Mouse (Mus musculus) brain, embryonic 14.5 days (tissue): ENCODE data around the gene Cenpv.

Experiments
- CTCF ChIP-seq: fragments of 200-500 bp; IDR thresholded peaks from 2 replicates; pipeline ENCODE4 v1.5.1; 2012; ENCODE audit warnings: inconsistent platforms, mild to moderate bottlenecking, moderate library complexity, borderline replicate concordance; ENCODE audit not compliant: insufficient read depth, insufficient read length; ENCODE audit errors: extremely low read depth
- POLR2A ChIP-seq: fragments of 200-500 bp; IDR thresholded peaks from 2 replicates; pipeline ENCODE4 v1.6.1; 2012; ENCODE audit warnings: mild to moderate bottlenecking, inconsistent platforms, borderline replicate concordance; ENCODE audit not compliant: poor library complexity, insufficient read depth, insufficient read length, severe bottlenecking; ENCODE audit errors: extremely low read depth

DNA sequence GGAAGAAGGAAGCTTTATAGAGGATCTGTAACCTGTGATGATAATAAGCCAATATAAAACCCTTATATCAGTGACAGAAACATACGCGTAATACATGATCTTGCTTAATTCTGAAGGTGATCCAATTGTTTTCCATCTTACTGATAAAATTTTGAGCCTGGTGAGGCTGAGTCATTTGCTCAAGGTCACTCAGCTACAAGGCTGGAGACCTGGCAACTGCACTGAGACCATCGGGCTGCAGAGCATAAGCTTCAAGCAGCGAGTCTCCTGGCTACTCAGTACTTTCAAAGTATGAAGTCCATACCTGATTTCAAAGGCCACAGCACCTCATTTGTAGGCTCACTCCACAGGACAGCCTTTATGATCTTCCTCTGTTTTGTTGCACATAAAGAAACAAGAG lies 62.9 kb downstream of the Cenpv start:
- no peak for TF ChIP-seq CTCF
- no peak for TF ChIP-seq POLR2A
